8 mouse cellular contexts compared by ENCODE assay signal in the genomic region with DNA sequence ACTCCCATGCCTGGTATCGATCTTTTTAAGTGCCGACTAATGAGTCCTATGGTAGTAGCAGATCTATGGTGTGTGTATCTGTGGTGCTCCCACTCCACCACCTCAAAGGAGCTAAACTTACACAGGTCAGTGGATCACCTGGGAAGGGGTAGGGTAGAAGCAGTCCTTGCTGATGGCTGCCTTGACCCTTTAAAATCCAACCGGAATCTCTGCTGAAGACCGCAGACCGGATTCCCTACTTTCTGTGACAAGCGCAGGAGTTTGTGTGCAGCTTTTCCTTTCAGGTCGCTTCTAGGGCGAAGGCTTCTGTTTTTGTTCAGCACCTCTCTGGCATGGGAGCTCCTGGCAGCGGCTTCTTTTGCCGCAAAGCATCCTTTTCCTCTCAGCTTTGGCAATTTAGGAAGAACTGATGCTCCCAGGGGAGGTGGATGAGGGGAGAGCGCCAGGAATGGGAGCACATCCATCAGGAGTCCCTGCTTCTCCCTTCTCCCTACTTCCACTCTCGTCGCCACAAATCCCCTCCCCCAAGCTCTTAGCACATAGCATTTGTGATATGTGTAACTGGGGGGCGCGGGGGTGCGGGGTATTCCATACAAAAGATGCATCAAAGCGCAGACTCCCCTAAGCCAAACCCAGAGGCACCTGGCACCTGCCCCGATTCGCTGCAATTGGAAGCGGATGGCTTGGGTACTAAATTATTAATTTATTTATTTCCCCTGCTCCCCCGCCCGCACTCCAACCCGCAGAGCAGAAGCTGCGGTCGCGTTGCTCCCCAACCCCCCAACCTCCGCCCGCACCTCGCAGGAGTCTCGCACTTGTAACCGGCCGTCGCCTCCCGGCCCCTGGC. TPM values are rescaled to one million over a fixed set of nuclear protein-coding genes. Genes with fewer than 3 reads are reported as not detected.
A peak's percentile ranks its signal among the peaks of the same experiment; 100 is the strongest.
DNase-seq lines count a peak whose midpoint lies in the region; ATAC-seq lines count a peak whose summit lies in the region.

No protein-coding gene starts in this region.

- ATAC-seq in heart, embryonic 12.5 days (ENCODE audit: insufficient number of reproducible peaks, low FRiP score): peak; percentile 11; the same call in 1 of the 2 replicates
- ATAC-seq in forebrain, embryonic 14.5 days: peak; percentile 66
- peak; percentile 63 for ATAC-seq in midbrain, embryonic 12.5 days (ENCODE audit: low FRiP score, low read depth)

- H3K27me3 ChIP-seq in heart, embryonic 12.5 days (replicated peaks): peaks cover 20% of the 10 kb centered on the region; the same call in 1 of the 2 replicates
- H3K27me3 ChIP-seq in forebrain, embryonic 14.5 days (replicated peaks; ENCODE audit: control insufficient read depth, insufficient read depth, low read length): peaks cover 6% of the 10 kb centered on the region
- peaks cover 22% of the 10 kb centered on the region for H3K27me3 ChIP-seq in midbrain, embryonic 12.5 days

- H3K4me3 ChIP-seq in heart, embryonic 12.5 days: peak overlapping the region; percentile 88
- H3K4me3 ChIP-seq in forebrain, embryonic 14.5 days (ENCODE audit: low read depth, low read length): peak overlapping the region; percentile 65
- H3K4me3 ChIP-seq in midbrain, embryonic 12.5 days: peak overlapping the region; percentile 82

- DNase-seq in heart, postnatal 10 days: no peak
- peak; percentile 81 for DNase-seq in cerebellum, adult 11-12 months
- peak; percentile 81 for DNase-seq in forebrain, embryonic 14.5 days (ENCODE audit: low spot score)
- peak; percentile 56 to 69 for DNase-seq in layer of hippocampus, postnatal 25 days (ENCODE audit: extremely low spot score in 1 of 2, low spot score in 1 of 2)
- DNase-seq in T-cell, adult 2 months (ENCODE audit: low spot score): no peak
- no peak for DNase-seq in adrenal gland, adult 2 months

- no peaks in the 10 kb centered on the region for H3K36me3 ChIP-seq in heart, embryonic 12.5 days
- no peaks in the 10 kb centered on the region for H3K36me3 ChIP-seq in forebrain, embryonic 14.5 days (ENCODE audit: control insufficient read depth, insufficient read depth, low read length)
- H3K36me3 ChIP-seq in midbrain, embryonic 12.5 days: no peaks in the 10 kb centered on the region

- H3K4me2 ChIP-seq in heart, embryonic 12.5 days: peak overlapping the region; percentile 100
- H3K4me2 ChIP-seq in forebrain, embryonic 14.5 days (ENCODE audit: low read length): peak overlapping the region; percentile 83
- H3K4me2 ChIP-seq in midbrain, embryonic 12.5 days (replicated peaks): peak overlapping the region; percentile 73

- 4% methylated on average over 34 of the region's 34 CpGs for WGBS in heart, embryonic 12.5 days
- WGBS in forebrain, embryonic 14.5 days: 1% methylated on average over 34 of the region's 34 CpGs
- WGBS in midbrain, embryonic 12.5 days: 2% methylated on average over 34 of the region's 34 CpGs

- no peak overlapping the region for H3K27ac ChIP-seq in heart, embryonic 12.5 days (ENCODE audit: poor library complexity, severe bottlenecking)
- peak overlapping the region; percentile 92 for H3K27ac ChIP-seq in forebrain, embryonic 14.5 days (ENCODE audit: low read depth, low read length)
- H3K27ac ChIP-seq in midbrain, embryonic 12.5 days (replicated peaks): peak overlapping the region; percentile 88

- peaks cover 8% of the 10 kb centered on the region for H3K4me1 ChIP-seq in heart, embryonic 12.5 days (replicated peaks)
- no peaks in the 10 kb centered on the region for H3K4me1 ChIP-seq in forebrain, embryonic 14.5 days (ENCODE audit: control insufficient read depth, insufficient read depth, low read length)
- H3K4me1 ChIP-seq in midbrain, embryonic 12.5 days: peaks cover 5% of the 10 kb centered on the region

- H3K9ac ChIP-seq in heart, embryonic 12.5 days: peak overlapping the region; percentile 71
- H3K9ac ChIP-seq in forebrain, embryonic 14.5 days (ENCODE audit: low read length): peak overlapping the region; percentile 81
- peak overlapping the region; percentile 82 for H3K9ac ChIP-seq in midbrain, embryonic 12.5 days (replicated peaks)

- H3K9me3 ChIP-seq in heart, embryonic 12.5 days (replicated peaks): no peaks in the 10 kb centered on the region
- no peaks in the 10 kb centered on the region for H3K9me3 ChIP-seq in forebrain, embryonic 14.5 days (replicated peaks; ENCODE audit: control insufficient read depth, low read length)
- H3K9me3 ChIP-seq in midbrain, embryonic 12.5 days: no peaks in the 10 kb centered on the region

- intact Hi-C loops in heart, postnatal 10 days (cut with DNase I): no loop called here

RNA-seq across cellular contexts. Expression of a gene that starts 0.5 kb away (rescaled TPM):
- polyA plus RNA-seq in heart, embryonic 12.5 days (2016; fragmentation: Nextera tagmentation; extraction: Ambion mirVana): 0.64 and 0.99 TPM in 2 replicates
- not detected for total RNA-seq in heart, postnatal 10 days (2021)
- polyA plus RNA-seq in forebrain, embryonic 14.5 days (2014; fragmentation: Nextera tagmentation; extraction: Ambion mirVana): 5.9 and 6.1 TPM in 2 replicates
- 10 to 100 TPM; 20.4 to 22.8 TPM for total RNA-seq in layer of hippocampus, postnatal 25 days (2021)
- 2.5 and 3.5 TPM in 2 replicates for polyA plus RNA-seq in midbrain, embryonic 12.5 days (2016; fragmentation: Nextera tagmentation; extraction: Ambion mirVana)
- under 1 TPM; 0.17 to 0.21 TPM for total RNA-seq in adrenal gland, adult 2 months (2021)
- 0.16 and 0.18 TPM in 2 replicates for polyA plus RNA-seq in adrenal gland, adult 2 months (2012; rRNA removed)

Comparison
In these comparisons a context has a peak if more than half of its experiments do, and no peak if none do; other contexts are left out.
1. ATAC-seq: peak in every context shown above with its lines; median percentile 66 in forebrain, embryonic 14.5 days; 63 in midbrain, embryonic 12.5 days; 11 in heart, embryonic 12.5 days.
2. DNase-seq: peak in cerebellum, adult 11-12 months (single experiment), forebrain, embryonic 14.5 days (single experiment) and layer of hippocampus, postnatal 25 days (2 of 2); none in heart, postnatal 10 days (0 of 2), T-cell, adult 2 months (single experiment) and adrenal gland, adult 2 months (single experiment).
3. Peak in every context shown above with its lines, with median percentiles within 50 percentile points of each other: H3K4me2 ChIP-seq, H3K4me3 ChIP-seq and H3K9ac ChIP-seq.